Mouse (Mus musculus) layer of hippocampus, adult 8-10 months (tissue): Measurements from ENCODE around the gene Timm50. TPM values are rescaled to one million over a fixed set of nuclear protein-coding genes. Genes with fewer than 3 reads are reported as not detected.
A peak's percentile ranks its signal among the peaks of the same experiment; 100 is the strongest.

Source experiments
- DNase-seq, 2 experiments: peaks; one replicate each; pipeline ENCODE4 v3.0.0; 2022; ENCODE audit warnings: low spot score in 2 of 2
- total RNA-seq, 4 experiments: library from RNA; stranded (reverse); gene quantifications; 2 replicates each; pipeline ENCODE4 v1.2.4; 2022

The Timm50 gene
- total RNA-seq, 4 experiments from 2014 or later = 41.2 to 54.2 (median 46.0) TPM

- DNase-seq = no peak
Observed at GRCm38 (mm10) chr7:28269355-28269754, 42.5 kb downstream of the Timm50 start.

- DNase-seq = no peak
Observed at GRCm38 (mm10) chr7:28268576-28268975, 43.3 kb downstream of the Timm50 start.

- DNase-seq = peak in 1 of 2 experiments; percentile 46
Observed at GRCm38 (mm10) chr7:28268042-28268531, 43.8 kb downstream of the Timm50 start.

DNA sequence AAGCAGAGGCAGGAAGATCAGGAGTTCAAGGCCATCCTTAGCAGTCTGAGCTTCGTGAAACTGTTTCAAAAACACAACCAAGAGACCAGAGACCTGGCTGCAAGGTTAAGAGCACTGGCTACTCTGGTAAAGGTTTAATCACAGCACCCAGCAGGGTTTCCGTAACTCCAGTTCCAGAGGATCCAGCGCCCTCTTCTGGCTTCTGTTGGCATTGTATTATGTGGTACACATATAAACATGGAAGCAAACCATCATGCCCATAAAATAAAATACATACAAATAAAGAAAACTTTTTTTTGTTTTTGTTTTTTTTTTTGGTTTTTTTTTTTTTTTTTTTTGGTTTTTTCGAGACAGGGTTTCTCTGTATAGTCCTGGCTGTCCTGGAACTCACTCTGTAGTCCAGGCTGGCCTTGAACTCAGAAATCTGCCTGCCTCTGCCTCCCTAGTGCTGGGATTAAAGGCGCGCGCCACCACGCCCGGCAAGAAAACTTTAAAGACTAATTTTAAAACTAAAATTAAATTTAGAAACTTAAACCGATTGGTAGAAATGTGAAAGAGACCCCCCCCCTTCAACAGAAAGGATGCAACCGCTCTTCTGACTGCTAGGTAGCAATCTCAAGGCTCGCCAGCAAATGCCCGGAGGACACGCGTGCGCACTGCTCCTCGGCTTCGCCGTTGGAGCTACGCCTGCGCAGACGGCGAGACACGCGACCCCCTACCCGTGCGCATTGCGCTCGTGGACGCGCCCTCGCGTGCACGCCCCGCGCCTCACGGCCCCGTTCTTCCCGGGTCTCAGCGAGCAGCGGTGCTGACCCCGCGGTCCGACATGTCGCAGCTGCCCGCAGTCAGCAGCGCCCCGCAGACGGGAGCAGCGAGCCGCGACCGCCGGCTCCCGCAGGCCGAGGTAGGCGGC lies 44.5 kb downstream of the Timm50 start, which contains the start of gene Eid2:
TSS of gene Eid2 (plus strand) at position 753 of the 913 bp plus-strand sequence.
- DNase-seq = peak; percentile 84 to 88

GRCm38 (mm10) chr7:28265391-28265790 lies 46.5 kb downstream of the Timm50 start:
- no peak for DNase-seq

GRCm38 (mm10) chr7:28263786-28264185 lies 48.1 kb downstream of the Timm50 start:
- DNase-seq = peak in 1 of 2 experiments; percentile 23

DNA sequence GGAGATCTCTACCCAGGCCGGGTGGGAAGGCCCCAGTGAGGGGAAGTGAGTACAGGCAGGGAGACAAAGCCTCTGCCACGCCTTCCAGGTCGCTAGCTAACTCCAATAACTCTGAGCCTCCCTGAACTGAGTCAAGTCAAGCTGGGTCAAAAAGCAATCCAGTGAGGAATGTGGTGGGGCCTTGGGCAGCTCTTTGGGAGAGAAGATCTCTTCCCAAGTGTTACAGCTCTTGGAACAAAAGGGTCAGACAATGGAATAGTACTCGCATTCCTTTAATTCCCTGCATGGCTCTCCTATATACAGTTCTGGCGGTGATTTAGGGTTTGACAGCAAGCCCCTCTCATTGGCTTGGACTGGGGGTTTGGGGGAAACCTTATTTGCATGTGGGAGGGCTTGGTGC lies 49.0 kb downstream of the Timm50 start:
- DNase-seq = no peak

Other genes with a start within 250 kb of the Timm50 start
- 1 to 10 TPM; 1.3 to 1.8 (median 1.7) TPM for gene Fcgbp, start 240.8 kb downstream of the Timm50 start, total RNA-seq
- gene 9530053A07Rik, start 182.6 kb downstream of the Timm50 start, total RNA-seq = not detected
- gene Fbl, start 142.4 kb downstream of the Timm50 start, total RNA-seq = 10 to 100 TPM; 44.6 to 56.7 (median 54.5) TPM
- 10 to 100 TPM; 39.6 to 52.5 (median 46.4) TPM for gene Dyrk1b, start 132.6 kb downstream of the Timm50 start, total RNA-seq
- gene Eid2, start 44.2 kb downstream of the Timm50 start, total RNA-seq = 10 to 100 TPM; 48.7 to 58.6 (median 56.9) TPM
- gene Eid2b, start 34.3 kb downstream of the Timm50 start, total RNA-seq = 10 to 100 TPM; 29.9 to 39.5 (median 31.7) TPM
- gene Selenov, start 20.9 kb downstream of the Timm50 start, total RNA-seq = under 1 TPM in 2 of 4 experiments, not detected in 2; 0.70 to 0.98 TPM
- 1 to 10 TPM; 1.1 to 2.2 (median 1.7) TPM for gene Dll3, start 9.8 kb downstream of the Timm50 start, total RNA-seq
- gene Supt5, start 26.7 kb upstream of the Timm50 start, total RNA-seq = 100 to 1,000 TPM; 119 to 125 (median 122) TPM
- gene Rps16, start 38.6 kb upstream of the Timm50 start, total RNA-seq = 100 to 1,000 TPM; 531 to 646 (median 582) TPM
- gene Plekhg2, start 60.5 kb upstream of the Timm50 start, total RNA-seq = 1 to 10 TPM; 5.8 to 7.8 (median 6.5) TPM
- 1 to 10 TPM; 1.8 to 7.9 (median 5.0) TPM for gene Zfp36, start 68.2 kb upstream of the Timm50 start, total RNA-seq
- 10 to 100 TPM; 16.0 to 20.2 (median 17.1) TPM for gene Med29, start 80.6 kb upstream of the Timm50 start, total RNA-seq
- 10 to 100 TPM; 72.9 to 77.5 (median 75.4) TPM for gene Paf1, start 80.9 kb upstream of the Timm50 start, total RNA-seq
- 1 to 10 TPM; 1.6 to 5.2 (median 3.2) TPM for gene Gmfg, start 125.4 kb upstream of the Timm50 start, total RNA-seq
- gene Lrfn1, start 139.9 kb upstream of the Timm50 start, total RNA-seq = 10 to 100 TPM; 68.2 to 77.3 (median 71.5) TPM
- gene Ifnl2, start 198.4 kb upstream of the Timm50 start, total RNA-seq = not detected
- not detected for gene Ifnl3, start 210.8 kb upstream of the Timm50 start, total RNA-seq
- gene Sycn, start 228.8 kb upstream of the Timm50 start, total RNA-seq = not detected
- under 1 TPM in 1 of 4 experiments, not detected in 3; 0.36 TPM for gene Nccrp1, start 235.2 kb upstream of the Timm50 start, total RNA-seq